Mouse (Mus musculus) A20 (cell line): Measurements from ENCODE around the gene Hist1h2bk.
A peak's percentile ranks its signal among the peaks of the same experiment; 100 is the strongest.

ENCODE experiments used
- DNase-seq: peaks from one replicate; pipeline ENCODE4 v3.0.0-alpha.2; 2011; ENCODE audit warnings: low read depth, low spot score

Hist1h2bk gene

GRCm38 (mm10) chr13:22035267-22036148, at the start of gene Hist1h2bk, which contains the start of gene Hist1h2ah:
Gene Hist1h2bk, plus strand, starts transcription at chr13:22035870.
Gene Hist1h2ah, minus strand, starts transcription at chr13:22035568.
- peak; percentile 96 for DNase-seq

GRCm38 (mm10) chr13:21992550-21992949, 43.1 kb upstream of the Hist1h2bk start:
- no peak for DNase-seq

DNA sequence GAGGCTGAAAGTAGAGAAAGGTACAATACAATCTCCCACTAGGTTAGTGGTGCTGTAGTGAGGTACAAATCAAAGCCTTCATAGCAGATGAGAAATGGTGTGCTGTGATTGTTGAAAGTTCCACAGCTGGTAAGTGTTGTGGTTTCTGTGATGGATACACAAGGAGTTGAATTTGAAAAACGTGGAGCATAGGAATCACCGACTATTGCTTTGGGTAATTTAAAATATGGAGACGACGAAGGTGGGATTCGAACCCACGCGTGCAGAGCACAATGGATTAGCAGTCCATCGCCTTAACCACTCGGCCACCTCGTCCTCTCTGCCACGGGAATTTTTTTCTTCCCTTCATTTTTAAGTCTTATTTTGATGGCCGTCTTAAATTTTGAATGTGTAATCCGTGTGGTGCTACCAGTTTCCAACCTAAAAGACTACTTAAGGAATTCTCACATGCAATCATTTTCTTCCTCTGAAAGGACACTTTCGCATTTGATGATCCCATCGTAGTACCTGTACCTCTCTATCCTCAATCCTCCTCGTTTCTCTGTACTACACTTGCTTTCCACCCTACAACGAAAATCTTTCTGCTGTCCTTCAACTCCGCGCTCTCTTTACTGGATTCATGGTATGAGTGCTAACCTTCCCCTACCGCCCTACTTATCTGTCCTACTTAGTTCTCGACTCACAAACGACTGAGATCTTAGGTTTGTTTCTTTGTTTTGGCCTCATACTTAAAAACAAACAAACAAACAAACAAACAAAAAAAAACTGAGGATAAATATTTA, 41.5 kb upstream of the Hist1h2bk start:
- DNase-seq = peak; percentile 72

DNA sequence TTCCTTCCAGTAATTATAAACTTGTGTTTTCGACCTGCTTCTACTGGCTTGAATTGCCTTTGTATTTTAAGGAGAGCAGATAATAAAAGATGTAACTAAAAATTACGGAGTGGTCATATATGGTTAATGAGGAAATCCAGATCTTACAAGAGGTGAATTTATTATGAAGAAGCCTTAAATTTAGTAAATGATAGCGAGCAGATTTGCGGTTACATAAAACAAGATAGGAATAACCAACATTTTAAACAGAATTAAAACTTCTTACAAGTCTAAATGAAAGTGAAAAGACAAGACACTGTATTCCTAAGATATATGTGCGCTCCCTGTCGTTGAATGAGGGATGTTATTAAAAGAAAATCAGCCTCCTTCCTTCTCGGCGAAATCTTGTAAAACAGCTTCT, 40.8 kb upstream of the Hist1h2bk start:
- DNase-seq = no peak

DNA sequence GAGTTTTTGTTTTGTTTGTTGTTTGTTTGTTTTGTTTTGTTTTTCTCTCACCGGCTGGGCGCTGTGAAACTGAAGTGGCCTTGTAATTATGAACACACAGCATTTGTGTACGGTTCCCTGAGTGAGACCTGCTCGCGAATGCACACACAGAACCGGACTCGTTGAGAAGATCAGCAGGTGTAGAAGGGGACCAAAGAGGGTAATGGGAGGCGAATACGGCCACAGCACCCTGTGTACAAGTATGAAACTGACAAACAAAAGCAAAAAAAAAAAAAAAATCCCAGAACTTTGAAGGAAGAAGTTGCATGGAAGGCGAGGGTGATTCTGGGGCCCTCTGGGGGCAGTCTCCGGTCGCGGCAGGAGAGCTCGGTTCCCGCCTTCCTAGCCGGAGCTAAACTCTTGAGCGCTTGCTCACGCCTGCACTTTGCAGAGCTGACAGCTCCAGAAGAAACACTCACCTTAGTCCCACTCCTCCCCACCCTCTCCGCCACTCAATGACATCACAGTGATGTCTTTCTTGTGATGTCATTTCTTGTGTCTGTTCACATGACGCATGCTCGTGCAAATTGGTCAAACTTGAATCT, 40.2 kb upstream of the Hist1h2bk start:
- DNase-seq = peak; percentile 86

DNA sequence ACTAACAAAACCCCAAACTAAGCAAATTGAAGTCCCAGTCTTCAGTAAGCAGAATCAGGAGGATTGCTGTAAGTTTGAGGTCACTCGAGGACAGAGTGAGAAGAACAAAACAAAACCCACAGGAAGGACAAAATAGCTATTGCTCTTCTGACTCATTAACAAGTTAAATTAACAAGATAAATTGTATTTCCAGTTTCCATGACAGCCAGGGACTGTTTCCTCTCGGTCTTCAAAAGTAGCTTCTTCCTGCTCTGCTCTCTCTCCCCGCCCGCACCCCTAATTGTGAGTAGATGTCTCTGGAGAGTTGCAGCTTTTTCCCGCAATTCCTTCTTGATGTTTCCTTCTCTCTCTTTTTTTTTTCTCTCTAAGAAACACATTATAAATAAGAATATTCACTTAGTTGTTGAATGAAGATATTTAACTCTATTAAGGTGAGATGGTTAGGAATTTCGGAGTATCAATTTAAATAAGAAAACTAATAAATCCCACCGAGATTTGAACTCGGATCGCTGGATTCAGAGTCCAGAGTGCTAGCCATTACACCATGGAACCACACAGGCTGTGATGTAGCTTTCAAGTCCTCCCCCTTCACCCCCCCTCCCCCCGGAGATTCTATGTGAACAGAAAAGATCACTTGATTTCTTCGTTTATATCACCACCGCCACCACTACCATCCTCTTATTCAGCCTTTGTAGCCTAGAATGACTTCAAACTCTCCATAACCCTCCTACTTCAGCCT, 39.4 kb upstream of the Hist1h2bk start:
- DNase-seq = peak; percentile 79

- no peak for DNase-seq
Observed at GRCm38 (mm10) chr13:21996840-21997185, 38.9 kb upstream of the Hist1h2bk start.

DNA sequence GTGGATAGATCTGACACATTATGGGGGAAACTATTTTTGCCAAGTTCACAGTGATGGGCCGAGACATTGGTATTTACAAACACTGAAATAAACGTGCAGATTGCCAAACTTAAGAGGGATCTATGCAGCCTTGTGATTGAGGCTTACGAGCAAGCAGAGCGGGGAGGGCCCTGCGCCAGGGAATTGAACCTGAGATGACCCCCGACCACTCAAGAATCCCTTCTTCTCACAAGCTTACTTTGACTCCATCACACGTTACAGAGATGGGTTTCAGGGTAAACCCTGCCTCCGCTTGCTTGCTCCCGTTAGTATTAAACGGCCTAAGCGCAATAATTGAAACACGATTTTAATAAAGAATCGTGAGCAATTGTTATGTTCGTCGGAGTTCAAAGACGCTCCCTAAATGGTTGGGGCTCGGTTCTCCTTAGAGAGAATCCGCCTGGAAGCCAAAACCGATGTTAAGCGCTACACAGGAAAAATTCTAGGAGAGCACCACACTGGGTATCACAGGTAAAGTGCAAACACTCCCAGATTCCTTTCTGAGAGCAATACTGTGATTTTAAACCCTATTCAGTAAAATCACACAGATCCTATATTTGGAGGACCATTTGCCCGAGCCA, 38.4 kb upstream of the Hist1h2bk start:
- DNase-seq = no peak

DNA sequence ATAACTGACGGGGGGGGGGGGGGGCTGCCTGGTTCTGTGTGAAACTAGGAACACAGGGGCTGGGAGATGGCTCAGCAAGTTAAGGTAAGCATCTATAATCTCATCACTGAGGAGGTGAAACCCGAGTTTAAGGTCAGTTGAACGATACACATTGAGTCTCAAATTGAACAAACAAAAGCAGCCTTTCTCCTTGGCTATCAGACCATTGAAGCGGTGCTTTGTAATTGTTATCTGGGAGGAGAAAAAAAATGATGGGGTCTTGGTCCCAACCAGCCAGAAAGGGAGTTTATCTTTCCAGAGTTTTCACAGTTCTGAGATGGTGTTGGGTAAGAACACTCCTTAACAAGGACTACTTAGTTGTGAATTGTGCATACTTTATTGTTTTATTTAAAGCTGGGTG, 37.8 kb upstream of the Hist1h2bk start:
- no peak for DNase-seq

DNA sequence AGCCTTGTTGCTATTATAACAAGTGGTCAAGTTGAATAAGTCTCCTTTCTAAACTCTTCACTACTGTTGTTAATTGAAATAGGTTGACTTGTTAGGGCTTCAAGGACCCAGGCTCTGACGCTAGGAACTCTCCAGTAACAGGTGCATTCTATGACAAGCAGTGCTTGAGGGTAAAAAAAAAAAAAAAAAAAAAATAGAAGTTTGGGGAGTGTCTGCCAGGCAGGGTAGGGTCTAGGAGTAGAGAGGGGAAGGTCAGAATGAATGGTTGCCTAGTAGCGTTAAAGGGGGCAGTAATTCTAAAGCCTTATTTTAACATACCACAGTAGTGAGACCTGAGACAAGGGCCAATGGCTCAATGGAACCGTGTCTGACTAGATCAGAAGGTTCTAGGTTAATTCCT, 37.3 kb upstream of the Hist1h2bk start:
- no peak for DNase-seq

DNA sequence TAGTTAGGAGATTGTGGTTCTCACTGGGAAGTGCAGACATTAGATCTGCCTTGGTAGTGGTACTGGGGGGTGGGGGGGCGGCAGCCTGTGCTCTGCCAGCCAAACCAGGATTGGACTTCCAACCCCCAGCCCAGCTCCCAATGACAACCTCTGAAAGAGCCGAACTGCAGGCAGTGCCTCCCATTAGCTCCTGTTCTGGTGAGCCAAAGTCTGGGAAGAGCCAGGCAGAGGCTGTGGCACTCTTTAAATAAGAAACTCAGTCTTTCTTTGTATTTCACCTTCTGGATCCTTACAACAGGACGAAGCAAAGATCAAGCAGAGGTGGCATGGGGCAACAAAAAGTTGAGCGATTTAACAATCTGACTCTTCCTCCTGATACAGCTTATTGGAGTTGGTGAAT, 36.5 kb upstream of the Hist1h2bk start:
- no peak for DNase-seq

DNA sequence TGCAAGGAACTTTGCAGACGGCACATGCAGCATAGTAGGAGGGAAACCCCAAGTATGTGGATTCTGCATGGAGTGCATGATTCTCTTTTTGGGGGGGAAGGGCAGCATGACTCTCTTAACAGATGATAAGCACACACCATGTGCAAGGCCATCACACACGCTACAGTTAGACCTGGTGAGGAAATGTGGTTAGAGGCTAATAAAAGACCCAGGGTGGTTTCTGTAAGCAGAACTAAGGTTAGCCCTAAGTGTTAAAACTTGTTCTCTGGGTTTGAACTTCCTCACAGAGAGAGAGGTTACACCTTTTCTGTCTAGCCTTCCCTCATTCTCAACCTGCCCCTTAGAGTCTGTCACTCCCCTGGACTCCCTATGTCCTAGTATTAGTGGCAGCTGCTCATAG, 34.3 kb upstream of the Hist1h2bk start:
- no peak for DNase-seq

DNA sequence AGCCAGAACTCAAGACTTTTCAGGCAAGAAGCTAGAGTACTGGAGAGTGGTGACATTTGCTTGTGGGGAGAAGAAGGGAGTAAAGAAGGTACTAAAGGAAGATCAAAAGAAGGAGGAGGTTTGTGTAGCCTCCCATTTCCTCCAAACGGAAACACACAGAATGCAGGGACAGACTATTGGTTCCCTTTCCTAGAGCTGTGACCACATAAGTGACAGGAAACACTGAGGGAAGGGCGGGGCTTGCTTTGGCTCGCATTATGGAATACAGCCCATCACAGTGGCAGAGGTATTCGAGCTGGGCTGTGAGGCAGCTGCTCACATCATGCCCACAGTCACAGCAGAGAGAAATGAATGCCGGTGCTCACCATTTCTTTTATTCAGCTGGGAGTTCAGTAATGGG, 33.8 kb upstream of the Hist1h2bk start:
- no peak for DNase-seq

- DNase-seq = peak; percentile 88
Observed at GRCm38 (mm10) chr13:22005605-22006333, 29.9 kb upstream of the Hist1h2bk start.

DNA sequence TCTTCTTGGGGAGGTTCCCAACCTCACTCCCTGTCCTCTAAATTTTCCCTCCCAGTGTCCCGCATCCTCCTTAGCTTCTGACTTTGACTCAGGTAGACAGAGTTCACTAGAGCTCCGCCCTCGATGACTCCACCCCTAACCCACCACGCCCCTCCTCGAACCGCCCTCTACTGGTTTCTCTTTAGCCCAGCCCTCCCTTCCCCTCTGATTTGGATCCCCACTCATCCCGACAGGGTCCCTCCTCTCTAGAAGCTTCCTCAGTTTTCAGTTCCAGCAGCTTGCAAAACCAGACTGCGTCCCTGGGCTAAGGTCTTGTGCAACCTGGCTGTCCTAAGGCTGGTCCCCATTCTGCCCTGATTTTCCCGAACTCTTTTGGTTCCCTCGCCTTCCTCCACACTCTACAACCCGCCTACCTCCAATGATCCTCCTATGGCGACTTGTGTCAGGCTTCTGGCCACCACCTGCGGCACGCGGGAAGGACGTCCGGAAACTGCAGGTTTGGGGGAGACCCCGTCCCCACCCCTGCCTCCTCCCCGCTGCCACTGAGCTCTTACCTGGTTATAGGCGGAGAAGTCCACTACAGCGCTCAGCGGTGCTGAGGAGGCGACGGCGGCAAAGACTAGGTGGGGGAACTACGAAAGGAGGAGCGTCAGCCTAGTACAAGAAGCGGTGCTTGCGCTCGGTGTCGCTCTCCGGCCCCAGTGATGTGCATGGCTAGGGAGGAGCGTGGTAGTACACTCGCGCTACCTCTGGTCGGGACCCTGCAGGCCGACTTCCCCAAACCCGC, 29.1 kb upstream of the Hist1h2bk start:
- DNase-seq = peak; percentile 92

GRCm38 (mm10) chr13:22007121-22007510, 28.6 kb upstream of the Hist1h2bk start:
- DNase-seq = no peak

DNA sequence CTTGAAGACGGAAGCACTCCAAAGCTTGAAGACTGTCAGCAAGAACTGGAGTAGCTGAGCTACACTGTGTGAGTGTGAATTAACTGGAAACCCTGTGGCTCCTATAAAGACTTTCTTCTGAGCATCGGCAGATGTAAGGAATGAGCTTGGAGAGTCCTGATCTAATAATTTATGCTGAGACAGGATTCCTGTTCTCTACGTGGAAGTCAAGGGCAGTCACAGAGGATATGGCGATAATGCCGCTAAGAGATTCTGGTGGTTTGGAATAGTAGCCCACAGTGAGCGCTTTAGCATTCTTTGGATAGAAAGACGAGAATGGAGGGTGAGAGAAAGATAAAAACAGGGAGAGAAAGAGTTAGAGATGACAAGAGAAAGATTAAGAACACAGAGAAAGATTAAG, 27.8 kb upstream of the Hist1h2bk start:
- DNase-seq = no peak

- DNase-seq = no peak
Observed at GRCm38 (mm10) chr13:22008707-22009106, 27.0 kb upstream of the Hist1h2bk start.

- no peak for DNase-seq
Observed at GRCm38 (mm10) chr13:22009642-22010041, 26.0 kb upstream of the Hist1h2bk start, which contains the start of gene Prss16. Gene Prss16, minus strand, starts transcription at chr13:22009742.

- no peak for DNase-seq
Observed at GRCm38 (mm10) chr13:22013716-22014115, 22.0 kb upstream of the Hist1h2bk start.
